Mouse (Mus musculus) intestine, postnatal 0 days (tissue): Measurements from ENCODE around the gene Nr6a1. TPM values are rescaled to one million over a fixed set of nuclear protein-coding genes. Genes with fewer than 3 reads are reported as not detected.

Source experiments
- ATAC-seq: fragments of 200-750 bp; cut with Nextera tagmentation; 2 replicates; pipeline ENCODE4 v1.8.0; 2017; ENCODE audit warnings: mild to moderate bottlenecking, moderate TSS enrichment, moderate library complexity
- H3K27ac ChIP-seq: fragments of 300-500 bp; sonication (generic); 2 replicates; pipeline ENCODE4 v1.5.1; 2014; ENCODE audit warnings: mild to moderate bottlenecking, low read depth, low read length, moderate library complexity
- H3K27me3 ChIP-seq: fragments of 300-500 bp; sonication (generic); replicated peaks from 2 replicates; pipeline ENCODE4 v1.6.1; 2014; ENCODE audit warnings: low read length, mixed read lengths; ENCODE audit not compliant: control insufficient read depth, insufficient read depth
- H3K36me3 ChIP-seq: fragments of 300-500 bp; sonication (generic); 2 replicates; pipeline ENCODE4 v1.6.1; 2014; ENCODE audit warnings: mild to moderate bottlenecking, moderate library complexity; ENCODE audit not compliant: control insufficient read depth, insufficient read depth
- H3K4me1 ChIP-seq: fragments of 300-500 bp; sonication (generic); replicated peaks from 2 replicates; pipeline ENCODE4 v1.6.1; 2014; ENCODE audit warnings: antibody characterized with exemption, low read length, mixed read lengths; ENCODE audit not compliant: control insufficient read depth, insufficient read depth
- H3K4me2 ChIP-seq: fragments of 300-500 bp; sonication (generic); replicated peaks from 2 replicates; pipeline ENCODE4 v1.6.1; 2014; ENCODE audit warnings: low read depth, mild to moderate bottlenecking, moderate library complexity
- H3K4me3 ChIP-seq: fragments of 300-500 bp; sonication (generic); 2 replicates; pipeline ENCODE4 v1.5.1; 2014; ENCODE audit warnings: low read depth, low read length
- H3K9ac ChIP-seq: fragments of 300-500 bp; sonication (generic); 2 replicates; pipeline ENCODE4 v1.6.1; 2014; ENCODE audit warnings: mild to moderate bottlenecking, low read depth, low read length
- H3K9me3 ChIP-seq: fragments of 300-500 bp; sonication (generic); 2 replicates; pipeline ENCODE4 v1.6.1; 2016; ENCODE audit warnings: mixed run types; ENCODE audit not compliant: control insufficient read depth
- CTCF ChIP-seq: sonication (generic); IDR thresholded peaks from 2 replicates; pipeline ENCODE4 v1.5.1; 2016; ENCODE audit warnings: low read depth, mild to moderate bottlenecking, control low read depth, antibody characterized with exemption, moderate library complexity
- WGBS: fragments of 180-500 bp; shearing (Covaris S2); extraction: QIAGEN DNeasy Blood & Tissue Kit; methylation state at CpG from one replicate; pipeline ENCODE4 v1.1.7; 2014; 5-methylcytosine and 5-hydroxymethylcytosine counted together
- polyA plus RNA-seq: library from polyadenylated mRNA; unstranded; fragments of >200 nt; fragmentation: Nextera tagmentation; extraction: Ambion mirVana; gene quantifications from 2 replicates; pipeline ENCODE4 v1.2.1, GENCODE M21; 2015

Nr6a1 gene
- polyA plus RNA-seq, 1 experiment from 2014 or later: 1.7 TPM

- Histone ChIP-seq H3K4me2 (no peak overlapping the region), H3K9me3 (no peaks in the 10 kb centered on the region), H3K4me1 (no peaks in the 10 kb centered on the region), H3K4me3 (no peak overlapping the region), H3K9ac (no peak overlapping the region), H3K36me3 (no peaks in the 10 kb centered on the region), H3K27me3 (peaks cover 69% of the 10 kb centered on the region), H3K27ac (no peak overlapping the region)
- no peak for TF ChIP-seq CTCF
- WGBS: 45% methylated on average over 11 of the region's 11 CpGs
- ATAC-seq: no peak
Observed at GRCm38 (mm10) chr2:38712769-38713125, 214.7 kb downstream of the Nr6a1 start.

GRCm38 (mm10) chr2:38712076-38712768 lies 215.3 kb downstream of the Nr6a1 start:
- H3K9me3 ChIP-seq: no peaks in the 10 kb centered on the region
- no peak overlapping the region for H3K9ac ChIP-seq
- H3K4me2 ChIP-seq: peak overlapping the region; percentile 60
- H3K27me3 ChIP-seq: peaks cover 74% of the 10 kb centered on the region
- H3K36me3 ChIP-seq: no peaks in the 10 kb centered on the region
- peak overlapping the region; percentile 37 for H3K4me3 ChIP-seq
- H3K27ac ChIP-seq: no peak overlapping the region
- H3K4me1 ChIP-seq: no peaks in the 10 kb centered on the region
- 7% methylated on average over 55 of the region's 58 CpGs for WGBS
- no peak for ATAC-seq
- no peak for TF ChIP-seq CTCF

- WGBS: 2% methylated on average over 40 of the region's 40 CpGs
- Histone ChIP-seq H3K27ac (no peak overlapping the region), H3K4me1 (no peaks in the 10 kb centered on the region), H3K9me3 (no peaks in the 10 kb centered on the region), H3K27me3 (peaks cover 82% of the 10 kb centered on the region), H3K9ac (no peak overlapping the region), H3K4me2 (peak overlapping the region; percentile 60), H3K4me3 (peak overlapping the region; percentile 37), H3K36me3 (no peaks in the 10 kb centered on the region)
- ATAC-seq: no peak
- TF ChIP-seq CTCF: no peak
Observed at GRCm38 (mm10) chr2:38711421-38711861, 216.0 kb downstream of the Nr6a1 start.

GRCm38 (mm10) chr2:38710304-38711241 lies 216.9 kb downstream of the Nr6a1 start:
- no peaks in the 10 kb centered on the region for H3K9me3 ChIP-seq
- H3K27ac ChIP-seq: no peak overlapping the region
- no peaks in the 10 kb centered on the region for H3K4me1 ChIP-seq
- ATAC-seq: no peak
- H3K4me3 ChIP-seq: peak overlapping the region; percentile 37
- no peaks in the 10 kb centered on the region for H3K36me3 ChIP-seq
- H3K4me2 ChIP-seq: peak overlapping the region; percentile 57
- 1% methylated on average over 75 of the region's 75 CpGs for WGBS
- no peak for TF ChIP-seq CTCF
- H3K27me3 ChIP-seq: peaks cover 90% of the 10 kb centered on the region
- no peak overlapping the region for H3K9ac ChIP-seq

GRCm38 (mm10) chr2:38708907-38709688 lies 218.4 kb downstream of the Nr6a1 start:
- Histone ChIP-seq H3K9ac (no peak overlapping the region), H3K9me3 (no peaks in the 10 kb centered on the region), H3K36me3 (no peaks in the 10 kb centered on the region), H3K27ac (no peak overlapping the region), H3K4me2 (no peak overlapping the region), H3K27me3 (peaks cover 90% of the 10 kb centered on the region), H3K4me1 (no peaks in the 10 kb centered on the region), H3K4me3 (no peak overlapping the region)
- 30% methylated on average over 12 of the region's 12 CpGs for WGBS
- ATAC-seq: no peak
- no peak for TF ChIP-seq CTCF

- H3K27me3 ChIP-seq: peaks cover 71% of the 10 kb centered on the region
- no peak overlapping the region for H3K4me3 ChIP-seq
- peak; percentile 22; the same call in 1 of the 2 replicates for TF ChIP-seq CTCF
- H3K4me1 ChIP-seq: no peaks in the 10 kb centered on the region
- no peak overlapping the region for H3K27ac ChIP-seq
- H3K36me3 ChIP-seq: no peaks in the 10 kb centered on the region
- WGBS: 31% methylated on average over 6 of the region's 6 CpGs
- no peak overlapping the region for H3K9ac ChIP-seq
- no peak for ATAC-seq
- no peaks in the 10 kb centered on the region for H3K9me3 ChIP-seq
- no peak overlapping the region for H3K4me2 ChIP-seq
Observed at GRCm38 (mm10) chr2:38706661-38707060, 220.8 kb downstream of the Nr6a1 start.
